Mouse (Mus musculus): Measurements from ENCODE around the gene Gtpbp4. TPM values are rescaled to one million over a fixed set of nuclear protein-coding genes. Genes with fewer than 3 reads are reported as not detected.
"Not testable (repeated sequence)": the region's sequence is repeated elsewhere in the genome, so short reads cannot be mapped to it uniquely, and the experiment has no call there.

The Gtpbp4 gene
- total RNA-seq, 2 experiments from 2014 or later = 42.4 to 45.9 TPM

DNA sequence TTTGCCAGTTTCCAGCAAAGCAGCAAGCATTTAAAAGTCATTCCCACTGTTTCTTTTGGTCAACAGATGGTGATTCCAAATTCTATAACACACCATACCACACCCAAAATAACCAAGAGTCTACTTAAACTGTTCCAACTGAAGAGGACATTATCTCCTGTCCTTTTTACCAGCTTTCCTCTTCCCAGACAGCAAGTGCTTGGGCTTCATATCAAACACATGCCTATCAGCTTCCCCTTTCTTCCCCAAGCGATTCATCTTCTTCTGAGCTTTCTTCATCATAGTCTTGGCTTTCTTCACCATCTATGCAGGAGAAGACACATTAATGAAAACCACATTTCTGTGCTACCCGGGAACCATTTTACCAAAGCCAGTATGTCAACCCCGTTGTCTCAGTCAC is 22.9 kb downstream of the Gtpbp4 start:
- no peak for DNase-seq (ENCODE audit: low spot score in 2 of 2)

DNA sequence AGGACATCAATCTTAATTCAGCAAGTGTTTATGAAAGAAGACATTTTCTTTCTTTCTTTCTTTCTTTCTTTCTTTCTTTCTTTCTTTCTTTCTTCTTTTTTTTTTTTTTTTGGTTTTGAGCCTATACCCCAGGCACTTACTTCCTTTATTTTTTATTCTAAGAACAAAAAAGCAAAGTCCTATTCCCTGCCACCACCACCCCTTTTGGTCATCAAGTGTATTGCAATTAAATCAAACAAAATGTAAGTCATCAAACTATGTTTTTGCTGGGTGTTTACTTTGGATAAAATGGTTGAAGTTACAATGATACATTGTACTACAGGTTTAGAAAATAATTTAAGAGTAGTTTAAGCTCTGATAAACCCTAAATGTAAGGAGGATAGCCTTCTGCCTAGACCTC is 23.5 kb downstream of the Gtpbp4 start:
- DNase-seq (ENCODE audit: low spot score in 2 of 2) = no peak

DNA sequence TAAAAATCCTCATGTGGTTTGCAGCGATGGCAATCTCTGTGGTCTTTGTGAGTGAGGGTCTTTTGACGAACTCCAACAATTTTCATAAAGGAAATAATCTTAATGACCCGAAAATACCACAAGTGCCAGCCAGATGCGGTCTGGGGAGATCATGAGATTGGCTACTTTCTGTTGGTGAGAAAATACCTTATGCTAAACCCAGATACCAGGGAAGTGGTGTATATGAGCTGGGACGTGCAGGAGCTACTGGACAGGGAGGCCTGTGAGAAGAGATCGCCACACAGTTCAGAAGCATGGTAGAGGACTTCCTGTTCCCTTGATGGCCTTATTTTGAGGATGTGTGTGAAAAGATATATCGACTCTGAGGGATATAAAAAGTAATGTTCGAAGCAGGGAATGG is 28.1 kb downstream of the Gtpbp4 start:
- no peak for DNase-seq (ENCODE audit: low spot score in 2 of 2)

DNA sequence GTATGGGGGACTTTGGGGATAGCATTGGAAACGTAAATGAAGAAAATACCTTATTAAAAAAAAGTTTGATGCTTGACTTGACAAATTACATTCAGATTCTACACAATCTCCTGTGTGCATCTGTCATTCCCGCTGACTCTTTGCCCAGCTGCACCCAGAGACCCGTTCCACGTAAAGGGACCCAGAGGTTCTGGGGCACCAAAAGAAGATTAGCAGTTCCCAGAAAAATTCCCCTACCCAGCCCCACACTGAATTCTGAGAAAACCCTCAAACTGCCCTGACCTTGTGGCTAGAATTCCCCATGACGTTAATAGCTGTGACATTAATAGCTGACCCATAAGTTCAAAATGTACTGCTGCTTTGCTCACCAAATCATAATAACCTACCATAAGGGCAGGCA is 30.7 kb downstream of the Gtpbp4 start:
- no peak for DNase-seq (ENCODE audit: low spot score in 2 of 2)

DNA sequence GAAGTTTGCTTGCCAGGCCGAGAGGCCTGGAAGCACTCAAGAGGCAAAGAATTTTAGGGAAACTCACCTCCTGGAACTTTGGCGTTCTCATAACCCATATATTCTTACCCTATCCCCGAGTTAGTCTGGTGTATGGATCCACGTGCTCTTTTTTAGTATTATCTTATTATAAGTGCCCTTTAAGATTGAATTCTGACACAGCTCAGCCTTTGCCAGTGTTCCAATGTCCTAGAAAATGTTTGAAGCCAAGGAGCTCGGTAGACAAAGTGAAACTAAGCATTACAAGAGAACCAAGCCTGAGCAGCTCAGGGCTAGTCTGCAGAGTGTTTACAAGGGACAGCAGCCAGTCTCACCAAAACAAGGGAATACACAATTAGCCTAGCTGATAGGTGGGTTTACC is 33.6 kb downstream of the Gtpbp4 start:
- DNase-seq (ENCODE audit: low spot score in 2 of 2) = not testable (repeated sequence)

DNA sequence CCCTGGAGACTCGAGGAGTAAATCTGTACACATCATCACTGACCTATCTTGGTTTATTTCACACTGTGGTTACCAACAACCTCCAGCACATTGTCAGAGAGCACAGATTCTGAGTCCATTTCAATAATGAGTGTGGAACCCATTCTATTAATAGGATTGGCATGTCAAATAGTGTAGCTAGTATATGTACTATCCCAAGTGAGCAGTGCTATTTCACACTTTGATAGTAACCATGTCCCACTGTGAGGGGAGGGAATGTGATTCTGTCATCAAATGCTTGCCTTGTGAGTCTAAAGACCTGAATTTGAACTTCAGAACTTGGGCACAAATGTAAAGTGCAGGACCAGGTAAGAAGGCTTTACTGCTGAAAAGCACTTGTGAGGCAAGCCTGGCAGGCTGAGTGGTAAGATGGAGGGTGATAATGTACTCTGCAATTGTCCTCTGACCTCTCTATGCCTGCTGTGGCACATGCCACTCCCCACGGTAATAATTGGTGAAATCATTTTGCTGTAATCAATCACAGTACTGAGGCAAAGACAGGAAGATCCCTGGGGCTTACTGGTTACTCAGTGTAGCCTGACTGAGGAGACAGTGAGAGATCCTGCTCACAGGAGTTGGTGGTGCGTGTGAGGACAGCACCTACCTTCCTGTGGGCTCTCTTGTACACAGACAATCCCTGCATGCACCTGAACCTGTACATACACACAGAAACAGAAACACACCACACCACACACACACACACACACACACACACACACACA is 34.6 kb downstream of the Gtpbp4 start:
- DNase-seq (ENCODE audit: low spot score in 2 of 2) = not testable (repeated sequence)

DNA sequence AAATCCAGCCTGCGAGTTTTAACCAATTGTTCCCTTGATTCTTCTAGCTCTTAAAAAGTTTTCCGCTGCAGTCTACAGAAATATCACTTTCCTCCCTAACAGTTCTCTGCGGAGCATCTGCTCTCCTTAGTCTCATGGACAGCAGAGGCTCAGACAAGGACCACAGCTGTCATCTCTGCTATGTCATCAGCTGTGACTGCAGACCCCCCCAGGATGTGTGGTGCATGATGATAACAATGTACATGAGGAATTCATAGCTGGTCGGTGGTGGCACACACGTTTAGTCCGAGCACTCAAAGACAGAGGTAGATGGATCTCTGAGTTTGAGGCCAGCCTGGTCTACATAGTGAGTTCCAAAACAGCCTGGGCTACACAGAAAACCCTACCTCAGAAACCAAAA is 36.3 kb downstream of the Gtpbp4 start:
- DNase-seq (ENCODE audit: low spot score in 2 of 2) = not testable (repeated sequence)

DNA sequence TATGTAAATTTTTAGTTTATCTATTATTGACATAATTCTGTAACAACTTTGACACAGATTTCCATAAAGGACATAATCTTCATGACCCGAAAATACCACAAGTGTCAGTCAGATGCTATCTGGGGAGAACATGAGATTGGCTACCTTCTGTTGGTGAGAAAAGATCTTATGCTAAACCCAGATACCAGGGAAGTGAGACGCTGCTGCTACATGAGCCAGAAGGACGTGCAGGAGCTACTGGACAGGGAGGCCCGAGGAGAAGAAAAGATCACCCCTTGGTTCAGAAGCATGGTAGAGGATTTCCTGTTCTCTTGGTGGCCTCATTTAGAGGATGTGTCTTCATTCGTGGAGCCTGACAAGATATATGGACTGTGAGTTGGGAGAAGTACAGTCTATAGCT is 36.8 kb downstream of the Gtpbp4 start:
- DNase-seq (ENCODE audit: low spot score in 2 of 2) = not testable (repeated sequence)

DNA sequence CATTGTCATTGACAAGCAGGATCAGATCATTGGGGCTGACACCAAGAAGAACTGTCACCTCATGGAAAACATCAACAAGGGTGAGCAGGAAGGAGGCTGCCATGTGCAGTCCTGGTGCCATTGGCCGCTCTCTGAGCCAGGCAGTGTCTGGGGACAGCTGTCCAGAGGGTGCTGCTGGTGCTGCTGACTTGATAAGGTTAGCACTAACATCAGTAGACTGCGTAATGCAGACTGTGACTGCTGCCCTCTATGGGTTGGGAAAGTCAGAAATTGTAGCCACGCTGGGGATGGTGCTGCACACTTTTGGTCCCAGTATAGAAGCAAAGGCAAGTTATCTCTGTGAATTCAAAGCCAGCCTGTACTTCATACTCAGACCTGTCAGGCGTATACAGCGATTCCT is 39.0 kb downstream of the Gtpbp4 start:
- not testable (repeated sequence) for DNase-seq (ENCODE audit: low spot score in 2 of 2)

DNA sequence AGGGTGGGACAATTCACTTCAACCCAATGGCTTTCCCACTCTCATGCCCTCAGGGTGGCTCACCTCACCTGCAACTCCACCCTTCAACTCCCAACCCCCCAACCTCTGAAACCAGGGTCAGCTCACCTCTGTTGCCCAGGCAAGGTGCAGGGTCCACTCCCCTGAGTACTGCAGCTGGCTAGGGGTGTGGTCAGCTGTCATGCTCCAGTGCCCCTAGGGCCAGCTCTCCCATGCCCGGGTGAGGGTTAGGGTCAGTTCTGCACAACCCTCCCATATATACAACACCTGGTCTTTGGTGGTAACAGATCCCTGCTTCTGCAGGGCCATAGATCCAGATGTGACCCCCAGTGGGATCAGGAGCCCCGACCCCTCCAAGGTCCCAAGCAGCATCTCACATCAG is 40.8 kb downstream of the Gtpbp4 start:
- not testable (repeated sequence) for DNase-seq (ENCODE audit: low spot score in 2 of 2)

DNA sequence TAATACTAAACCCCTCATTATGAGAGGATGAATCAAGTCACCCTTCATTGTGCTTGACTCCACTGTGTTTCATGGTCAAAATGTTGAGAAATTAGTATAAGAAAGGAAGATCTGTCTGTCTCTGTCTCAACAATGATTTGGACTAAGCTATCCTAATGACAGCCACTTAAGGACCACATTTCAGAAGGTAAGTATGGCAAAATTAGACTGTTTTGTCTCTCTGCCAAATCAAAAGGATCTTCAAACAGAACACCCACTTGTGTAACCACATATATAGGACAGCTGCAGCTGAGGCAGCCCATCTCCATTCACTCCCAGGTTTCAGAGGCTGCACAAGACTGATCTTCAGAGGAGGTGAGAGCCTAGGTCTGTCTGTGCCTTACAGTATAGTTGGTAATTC is 43.3 kb downstream of the Gtpbp4 start, which contains the start of gene Idi2:
Idi2 (plus strand) TSS at position 301 of the 400 bp plus-strand sequence.
- not testable (repeated sequence) for DNase-seq (ENCODE audit: low spot score in 2 of 2)

DNA sequence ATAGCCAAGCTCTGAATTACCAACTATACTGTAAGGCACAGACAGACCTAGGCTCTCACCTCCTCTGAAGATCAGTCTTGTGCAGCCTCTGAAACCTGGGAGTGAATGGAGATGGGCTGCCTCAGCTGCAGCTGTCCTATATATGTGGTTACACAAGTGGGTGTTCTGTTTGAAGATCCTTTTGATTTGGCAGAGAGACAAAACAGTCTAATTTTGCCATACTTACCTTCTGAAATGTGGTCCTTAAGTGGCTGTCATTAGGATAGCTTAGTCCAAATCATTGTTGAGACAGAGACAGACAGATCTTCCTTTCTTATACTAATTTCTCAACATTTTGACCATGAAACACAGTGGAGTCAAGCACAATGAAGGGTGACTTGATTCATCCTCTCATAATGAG is 47.8 kb downstream of the Gtpbp4 start, which contains the start of gene Gm9745:
Gm9745 (minus strand) TSS at position 101 of the 400 bp plus-strand sequence.
- not testable (repeated sequence) for DNase-seq (ENCODE audit: low spot score in 2 of 2)

DNA sequence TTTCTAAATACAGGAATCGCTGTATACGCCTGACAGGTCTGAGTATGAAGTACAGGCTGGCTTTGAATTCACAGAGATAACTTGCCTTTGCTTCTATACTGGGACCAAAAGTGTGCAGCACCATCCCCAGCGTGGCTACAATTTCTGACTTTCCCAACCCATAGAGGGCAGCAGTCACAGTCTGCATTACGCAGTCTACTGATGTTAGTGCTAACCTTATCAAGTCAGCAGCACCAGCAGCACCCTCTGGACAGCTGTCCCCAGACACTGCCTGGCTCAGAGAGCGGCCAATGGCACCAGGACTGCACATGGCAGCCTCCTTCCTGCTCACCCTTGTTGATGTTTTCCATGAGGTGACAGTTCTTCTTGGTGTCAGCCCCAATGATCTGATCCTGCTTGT is 52.1 kb downstream of the Gtpbp4 start:
- DNase-seq (ENCODE audit: low spot score in 2 of 2) = not testable (repeated sequence)

DNA sequence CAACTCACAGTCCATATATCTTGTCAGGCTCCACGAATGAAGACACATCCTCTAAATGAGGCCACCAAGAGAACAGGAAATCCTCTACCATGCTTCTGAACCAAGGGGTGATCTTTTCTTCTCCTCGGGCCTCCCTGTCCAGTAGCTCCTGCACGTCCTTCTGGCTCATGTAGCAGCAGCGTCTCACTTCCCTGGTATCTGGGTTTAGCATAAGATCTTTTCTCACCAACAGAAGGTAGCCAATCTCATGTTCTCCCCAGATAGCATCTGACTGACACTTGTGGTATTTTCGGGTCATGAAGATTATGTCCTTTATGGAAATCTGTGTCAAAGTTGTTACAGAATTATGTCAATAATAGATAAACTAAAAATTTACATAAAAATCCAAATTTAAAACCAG is 54.2 kb downstream of the Gtpbp4 start:
- not testable (repeated sequence) for DNase-seq (ENCODE audit: low spot score in 2 of 2)

DNA sequence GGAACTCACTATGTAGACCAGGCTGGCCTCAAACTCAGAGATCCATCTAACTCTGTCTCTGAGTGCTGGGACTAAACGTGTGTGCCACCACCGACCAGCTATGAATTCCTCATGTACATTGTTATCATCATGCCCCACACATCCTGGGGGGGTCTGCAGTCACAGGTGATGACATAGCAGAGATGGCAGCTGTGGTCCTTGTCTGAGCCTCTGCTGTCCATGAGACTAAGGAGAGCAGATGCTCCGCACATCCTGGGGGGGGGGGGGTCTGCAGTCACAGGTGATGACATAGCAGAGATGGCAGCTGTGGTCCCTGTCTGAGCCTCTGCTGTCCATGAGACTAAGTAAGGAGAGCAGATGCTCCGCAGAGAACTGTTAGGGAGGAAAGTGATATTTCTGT is 54.8 kb downstream of the Gtpbp4 start:
- DNase-seq (ENCODE audit: low spot score in 2 of 2) = not testable (repeated sequence)

DNA sequence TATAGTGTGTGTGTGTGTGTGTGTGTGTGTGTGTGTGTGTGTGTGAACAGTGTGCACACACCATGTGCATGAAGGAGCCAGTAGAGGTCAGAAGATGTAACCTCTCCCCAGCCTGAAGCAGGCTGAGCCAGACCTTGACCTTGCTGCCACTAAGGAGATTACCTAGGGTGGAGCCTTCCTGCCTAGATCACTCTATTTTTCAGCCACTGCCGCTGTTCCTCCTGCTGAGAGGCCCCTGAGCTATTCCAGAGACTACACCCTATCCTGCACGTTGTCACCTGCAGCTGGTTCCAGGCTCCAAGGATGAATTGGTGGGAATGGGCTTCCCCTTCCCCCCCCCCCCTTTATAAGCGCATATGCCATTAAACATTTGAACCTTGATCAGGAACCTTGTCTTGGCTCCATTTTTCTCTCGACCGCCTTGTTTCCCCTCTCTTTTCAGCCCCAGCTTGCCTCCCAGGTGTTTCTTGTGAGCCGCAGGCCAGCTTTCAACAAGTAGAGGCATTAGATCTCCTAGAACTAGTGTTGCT is 58.2 kb downstream of the Gtpbp4 start:
- not testable (repeated sequence) for DNase-seq (ENCODE audit: low spot score in 2 of 2)

DNA sequence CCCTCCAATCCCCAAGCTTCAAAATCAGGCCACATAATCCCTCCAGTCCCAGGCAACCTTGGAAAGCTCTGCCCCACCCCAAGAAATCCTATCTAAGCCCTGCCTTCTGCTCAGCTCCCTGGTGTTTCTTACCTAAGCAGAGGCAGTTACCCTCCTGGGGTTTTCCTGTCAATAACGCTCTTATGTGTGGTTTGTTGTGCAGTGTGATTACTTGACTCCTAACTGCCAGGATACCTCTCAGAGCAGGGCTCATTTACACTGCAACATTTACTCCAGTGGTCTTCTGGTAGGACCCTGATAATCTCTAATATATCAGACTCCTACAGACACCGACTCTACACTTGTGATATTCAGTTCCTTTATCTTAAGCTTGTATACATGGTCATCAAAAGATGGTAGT is 62.4 kb downstream of the Gtpbp4 start:
- DNase-seq (ENCODE audit: low spot score in 2 of 2) = no peak

Small RNAs within 50 kb of the gene (microRNA-seq; reads per million reads assigned to microRNA genes)
- gene Gm22750 = 0 reads per million in 2 experiments

Other genes with a start within 250 kb of the Gtpbp4 start
- gene Wdr37, start 124.2 kb downstream of the Gtpbp4 start, total RNA-seq (2021) = 100 to 1,000 TPM in 1 of 2 experiments, 10 to 100 TPM in 1; 82.3 to 100 TPM
- 10 to 100 TPM; 31.9 to 32.9 TPM for gene Idi1, start 110.6 kb downstream of the Gtpbp4 start, total RNA-seq (2021)
- gene Gm9745, start 47.9 kb downstream of the Gtpbp4 start, total RNA-seq (2021) = not detected
- not detected for gene Idi2, start 43.2 kb downstream of the Gtpbp4 start, total RNA-seq (2021)
- gene Larp4b, start 97.8 kb upstream of the Gtpbp4 start, total RNA-seq (2021) = 10 to 100 TPM; 68.0 to 70.3 TPM

Measured in layer of hippocampus, adult 18-20 months (tissue).